Mouse (Mus musculus): ENCODE results near the gene Gm28041. TPM values are rescaled to one million over a fixed set of nuclear protein-coding genes. Genes with fewer than 3 reads are reported as not detected.

Gm28041 gene
- polyA plus RNA-seq, 1 experiment from 2014 or later = 0.50 TPM

Other genes starting within 250 kb of the Gm28041 start
- 7.5 and 10.0 TPM in 2 replicates for gene Rsl1, start 202.6 kb downstream of the Gm28041 start, polyA plus RNA-seq (2015; fragmentation: Nextera tagmentation; extraction: Ambion mirVana)
- 2.1 and 2.2 TPM in 2 replicates for gene Zfp455, start 181.2 kb downstream of the Gm28041 start, polyA plus RNA-seq (2015; fragmentation: Nextera tagmentation; extraction: Ambion mirVana)
- gene Zfp458, start 97.3 kb downstream of the Gm28041 start, polyA plus RNA-seq (2015; fragmentation: Nextera tagmentation; extraction: Ambion mirVana) = 1.4 and 1.6 TPM in 2 replicates
- 0.42 and 0.85 TPM in 2 replicates for gene Zfp457, start 69.2 kb downstream of the Gm28041 start, polyA plus RNA-seq (2015; fragmentation: Nextera tagmentation; extraction: Ambion mirVana)
- 2.6 and 3.1 TPM in 2 replicates for gene Zfp595, start 43.2 kb downstream of the Gm28041 start, polyA plus RNA-seq (2015; fragmentation: Nextera tagmentation; extraction: Ambion mirVana)
- gene Gm28044, start 15.2 kb downstream of the Gm28041 start, polyA plus RNA-seq (2015; fragmentation: Nextera tagmentation; extraction: Ambion mirVana) = 0.28 TPM in 1 of 2 replicates, not detected in the other
- 1.4 and 1.5 TPM in 2 replicates for gene Zfp953, start 15.1 kb downstream of the Gm28041 start, polyA plus RNA-seq (2015; fragmentation: Nextera tagmentation; extraction: Ambion mirVana)
- 1.7 and 2.5 TPM in 2 replicates for gene Zfp456, start 77 bp upstream of the Gm28041 start, polyA plus RNA-seq (2015; fragmentation: Nextera tagmentation; extraction: Ambion mirVana)
- 6.7 TPM in 2 replicates for gene Zfp429, start 24.1 kb upstream of the Gm28041 start, polyA plus RNA-seq (2015; fragmentation: Nextera tagmentation; extraction: Ambion mirVana)
- 0.75 and 1.2 TPM in 2 replicates for gene Zfp459, start 45.7 kb upstream of the Gm28041 start, polyA plus RNA-seq (2015; fragmentation: Nextera tagmentation; extraction: Ambion mirVana)
- gene Zfp874a, start 75.9 kb upstream of the Gm28041 start, polyA plus RNA-seq (2015; fragmentation: Nextera tagmentation; extraction: Ambion mirVana) = 8.9 and 9.8 TPM in 2 replicates
- gene Zfp874b, start 108.5 kb upstream of the Gm28041 start, polyA plus RNA-seq (2015; fragmentation: Nextera tagmentation; extraction: Ambion mirVana) = 2.8 and 2.9 TPM in 2 replicates
- gene Zfp58, start 124.8 kb upstream of the Gm28041 start, polyA plus RNA-seq (2015; fragmentation: Nextera tagmentation; extraction: Ambion mirVana) = 12.8 and 14.2 TPM in 2 replicates
- gene Gm26965, start 150.4 kb upstream of the Gm28041 start, polyA plus RNA-seq (2015; fragmentation: Nextera tagmentation; extraction: Ambion mirVana) = not detected in 2 replicates
- 21.2 and 21.3 TPM in 2 replicates for gene Zfp87, start 150.4 kb upstream of the Gm28041 start, polyA plus RNA-seq (2015; fragmentation: Nextera tagmentation; extraction: Ambion mirVana)
- 11.2 and 12.4 TPM in 2 replicates for gene Zfp748, start 178.1 kb upstream of the Gm28041 start, polyA plus RNA-seq (2015; fragmentation: Nextera tagmentation; extraction: Ambion mirVana)
- gene Zfp729b, start 234.0 kb upstream of the Gm28041 start, polyA plus RNA-seq (2015; fragmentation: Nextera tagmentation; extraction: Ambion mirVana) = 3.7 and 3.8 TPM in 2 replicates